Mouse (Mus musculus): ENCODE data around the gene Kctd17.

GRCm38 (mm10) chr15:78401921-78402320 is 26.4 kb upstream of the Kctd17 start:
- no peak for TF ChIP-seq POLR2A (IDR thresholded peaks at IDR 0.05; ENCODE audit: control insufficient read depth, extremely low read depth, insufficient read depth, low read length, poor library complexity)
- no peak for TF ChIP-seq CTCF (IDR thresholded peaks at IDR 0.05; ENCODE audit: borderline replicate concordance, control insufficient read depth, extremely low read depth, insufficient read depth, low read length, poor library complexity)

Measured in thymus, adult 2 months (tissue).